Mouse (Mus musculus) G1E-ER4 (cell line): ENCODE measurements around the gene Zfp872. TPM values are rescaled to one million over a fixed set of nuclear protein-coding genes. Genes with fewer than 3 reads are reported as not detected.

Source experiments
- GATA1 ChIP-seq: IDR thresholded peaks from one replicate; pipeline ENCODE4 v1.8.0; 2012; ENCODE audit warnings: low read length, inconsistent platforms
- polyA plus RNA-seq: library from polyadenylated mRNA; stranded (reverse); fragments of >175 nt; gene quantifications from 2 replicates; pipeline ENCODE4 v1.2.3, GENCODE M21; 2012

Zfp872 gene
- polyA plus RNA-seq = not detected in 2 replicates

GRCm38 (mm10) chr9:22188025-22188611 lies at the start of gene Zfp872:
Zfp872 (plus strand) TSS chr9:22188090.
- TF ChIP-seq GATA1 = no peak

GRCm38 (mm10) chr9:22138480-22138879 lies 49.4 kb upstream of the Zfp872 start:
- TF ChIP-seq GATA1 = no peak

GRCm38 (mm10) chr9:22139746-22140145 lies 48.1 kb upstream of the Zfp872 start:
- no peak for TF ChIP-seq GATA1

GRCm38 (mm10) chr9:22143108-22144037 lies 44.5 kb upstream of the Zfp872 start:
- TF ChIP-seq GATA1 = no peak

- TF ChIP-seq GATA1 = no peak
Observed at GRCm38 (mm10) chr9:22144304-22144965, 43.5 kb upstream of the Zfp872 start.

GRCm38 (mm10) chr9:22149426-22150248 lies 38.3 kb upstream of the Zfp872 start:
- no peak for TF ChIP-seq GATA1

- TF ChIP-seq GATA1 = no peak
Observed at GRCm38 (mm10) chr9:22150946-22151345, 36.9 kb upstream of the Zfp872 start.

- no peak for TF ChIP-seq GATA1
Observed at GRCm38 (mm10) chr9:22153810-22154209, 34.1 kb upstream of the Zfp872 start.

GRCm38 (mm10) chr9:22155614-22156013 lies 32.3 kb upstream of the Zfp872 start:
- TF ChIP-seq GATA1 = no peak

- TF ChIP-seq GATA1 = no peak
Observed at GRCm38 (mm10) chr9:22156497-22157245, 31.2 kb upstream of the Zfp872 start, which contains the start of gene Pigyl. Pigyl (plus strand) TSS chr9:22156846.

- TF ChIP-seq GATA1 = no peak
Observed at GRCm38 (mm10) chr9:22157516-22158265, 30.2 kb upstream of the Zfp872 start.

- TF ChIP-seq GATA1 = no peak
Observed at GRCm38 (mm10) chr9:22161299-22161698, 26.6 kb upstream of the Zfp872 start.

GRCm38 (mm10) chr9:22162305-22162704 lies 25.6 kb upstream of the Zfp872 start:
- TF ChIP-seq GATA1 = no peak

GRCm38 (mm10) chr9:22162912-22163311 lies 25.0 kb upstream of the Zfp872 start:
- TF ChIP-seq GATA1 = no peak
